Mouse (Mus musculus): ENCODE measurements around the gene Gpkow. TPM values are rescaled to one million over a fixed set of nuclear protein-coding genes. Genes with fewer than 3 reads are reported as not detected.

Gene Gpkow
- polyA plus RNA-seq, 1 experiment = 12.2 TPM

GRCm38 (mm10) chrX:7728215-7728921 is 31.4 kb downstream of the Gpkow start, which contains the start of gene Praf2:
Gene Praf2 (plus strand): TSS chrX:7728439.
- peaks cover 16% of the 10 kb centered on the region for H3K36me3 ChIP-seq (ENCODE audit: control insufficient read depth, insufficient read depth, low read length)
- peak; percentile 69 for DNase-seq
- H3K27ac ChIP-seq (ENCODE audit: control insufficient read depth, insufficient read depth, low read length) = no peak within 1 kb of the TSS
- TF ChIP-seq CTCF (IDR thresholded peaks at IDR 0.05; ENCODE audit: borderline replicate concordance, control insufficient read depth, extremely low read depth, insufficient read depth, low read length, poor library complexity) = no peak
- peak; percentile 46; the same call in 1 of the 2 replicates for TF ChIP-seq POLR2A (IDR thresholded peaks at IDR 0.05; ENCODE audit: control insufficient read depth, extremely low read depth, insufficient read depth, low read length, poor library complexity)
- WGBS = 7% methylated on average over 38 of the region's 42 CpGs
- H3K27me3 ChIP-seq (ENCODE audit: control insufficient read depth, insufficient read depth, low read length) = no peaks in the 10 kb centered on the region
- H3K4me1 ChIP-seq (replicated peaks; ENCODE audit: control insufficient read depth, insufficient read depth, low read length) = 0 out of 2 replicates have a peak, but pooled peaks cover 8% of the 10 kb centered on the region
- H3K4me3 ChIP-seq (ENCODE audit: control insufficient read depth, insufficient read depth, low read length) = peak within 1 kb of the TSS; percentile 60

- DNase-seq = no peak
- Histone ChIP-seq H3K4me1 (replicated peaks; ENCODE audit: control insufficient read depth, insufficient read depth, low read length) (0 out of 2 replicates have a peak, but pooled peaks cover 10% of the 10 kb centered on the region), H3K36me3 (ENCODE audit: control insufficient read depth, insufficient read depth, low read length) (peaks cover 16% of the 10 kb centered on the region), H3K27ac (ENCODE audit: control insufficient read depth, insufficient read depth, low read length) (no peak overlapping the region), H3K4me3 (ENCODE audit: control insufficient read depth, insufficient read depth, low read length) (peak overlapping the region; percentile 60), H3K27me3 (ENCODE audit: control insufficient read depth, insufficient read depth, low read length) (no peaks in the 10 kb centered on the region)
- 34% methylated on average over 4 of the region's 4 CpGs for whole genome bisulfite sequencing
- TF ChIP-seq POLR2A (IDR thresholded peaks at IDR 0.05; ENCODE audit: control insufficient read depth, extremely low read depth, insufficient read depth, low read length, poor library complexity) (no peak), CTCF (IDR thresholded peaks at IDR 0.05; ENCODE audit: borderline replicate concordance, control insufficient read depth, extremely low read depth, insufficient read depth, low read length, poor library complexity) (no peak)
Measured at GRCm38 (mm10) chrX:7728922-7729265, 32.0 kb downstream of the Gpkow start.

DNA sequence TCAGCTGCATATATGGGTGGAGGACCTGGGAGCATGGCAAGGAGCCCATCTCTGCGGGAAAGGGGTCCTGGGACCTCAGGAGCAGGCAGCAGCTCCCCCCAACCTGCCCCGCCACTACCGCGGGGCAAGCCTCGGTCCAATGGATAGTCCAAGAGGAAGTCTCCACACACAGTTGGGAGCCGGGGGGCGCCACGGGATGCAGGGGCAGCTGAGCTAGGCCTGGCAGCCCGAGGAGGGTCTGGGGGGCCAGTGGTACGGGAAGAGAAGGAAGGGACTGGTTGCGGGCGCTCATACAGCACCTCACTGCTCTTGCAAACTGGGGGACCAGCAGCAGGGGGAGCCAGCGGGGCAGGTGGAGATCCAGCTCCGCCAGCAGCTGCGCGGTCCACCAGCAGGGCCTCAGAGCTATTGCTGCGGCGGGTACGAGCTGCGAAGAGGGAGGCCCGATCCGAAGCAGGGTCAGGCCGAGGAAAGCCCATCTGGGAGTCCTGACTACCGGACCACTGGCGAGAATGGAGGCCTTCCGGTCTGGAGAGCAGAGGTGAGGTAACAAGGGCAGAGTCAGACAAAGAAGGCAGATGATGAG is 36.7 kb downstream of the Gpkow start:
- peak; percentile 83 for DNase-seq
- H3K27me3 ChIP-seq (ENCODE audit: control insufficient read depth, insufficient read depth, low read length) = no peaks in the 10 kb centered on the region
- no peaks in the 10 kb centered on the region for H3K36me3 ChIP-seq (ENCODE audit: control insufficient read depth, insufficient read depth, low read length)
- 0 out of 2 replicates have a peak, but pooled peaks cover 8% of the 10 kb centered on the region for H3K4me1 ChIP-seq (replicated peaks; ENCODE audit: control insufficient read depth, insufficient read depth, low read length)
- peak overlapping the region; percentile 37 for H3K4me3 ChIP-seq (ENCODE audit: control insufficient read depth, insufficient read depth, low read length)
- peak; percentile 72; the same call in 1 of the 2 replicates for TF ChIP-seq CTCF (IDR thresholded peaks at IDR 0.05; ENCODE audit: borderline replicate concordance, control insufficient read depth, extremely low read depth, insufficient read depth, low read length, poor library complexity)
- TF ChIP-seq POLR2A (IDR thresholded peaks at IDR 0.05; ENCODE audit: control insufficient read depth, extremely low read depth, insufficient read depth, low read length, poor library complexity) = no peak
- no peak overlapping the region for H3K27ac ChIP-seq (ENCODE audit: control insufficient read depth, insufficient read depth, low read length)
- 29% methylated on average over 25 of the region's 26 CpGs for WGBS

- Histone ChIP-seq H3K4me1 (replicated peaks; ENCODE audit: control insufficient read depth, insufficient read depth, low read length) (no peaks in the 10 kb centered on the region), H3K27ac (ENCODE audit: control insufficient read depth, insufficient read depth, low read length) (no peak overlapping the region), H3K4me3 (ENCODE audit: control insufficient read depth, insufficient read depth, low read length) (no peak overlapping the region), H3K36me3 (ENCODE audit: control insufficient read depth, insufficient read depth, low read length) (no peaks in the 10 kb centered on the region), H3K27me3 (ENCODE audit: control insufficient read depth, insufficient read depth, low read length) (no peaks in the 10 kb centered on the region)
- TF ChIP-seq POLR2A (IDR thresholded peaks at IDR 0.05; ENCODE audit: control insufficient read depth, extremely low read depth, insufficient read depth, low read length, poor library complexity) (no peak), CTCF (IDR thresholded peaks at IDR 0.05; ENCODE audit: borderline replicate concordance, control insufficient read depth, extremely low read depth, insufficient read depth, low read length, poor library complexity) (no peak)
- WGBS = 84% methylated on average over 14 of the region's 14 CpGs
- no peak for DNase-seq
Measured at GRCm38 (mm10) chrX:7739336-7740081, 42.6 kb downstream of the Gpkow start.

GRCm38 (mm10) chrX:7740082-7740819 is 43.3 kb downstream of the Gpkow start:
- DNase-seq = no peak
- TF ChIP-seq POLR2A (IDR thresholded peaks at IDR 0.05; ENCODE audit: control insufficient read depth, extremely low read depth, insufficient read depth, low read length, poor library complexity) = no peak
- no peak for TF ChIP-seq CTCF (IDR thresholded peaks at IDR 0.05; ENCODE audit: borderline replicate concordance, control insufficient read depth, extremely low read depth, insufficient read depth, low read length, poor library complexity)
- H3K4me3 ChIP-seq (ENCODE audit: control insufficient read depth, insufficient read depth, low read length) = no peak overlapping the region
- H3K27me3 ChIP-seq (ENCODE audit: control insufficient read depth, insufficient read depth, low read length) = no peaks in the 10 kb centered on the region
- H3K4me1 ChIP-seq (replicated peaks; ENCODE audit: control insufficient read depth, insufficient read depth, low read length) = no peaks in the 10 kb centered on the region
- H3K27ac ChIP-seq (ENCODE audit: control insufficient read depth, insufficient read depth, low read length) = no peak overlapping the region
- H3K36me3 ChIP-seq (ENCODE audit: control insufficient read depth, insufficient read depth, low read length) = no peaks in the 10 kb centered on the region
- 79% methylated on average over 10 of the region's 10 CpGs for WGBS

- H3K27me3 ChIP-seq (ENCODE audit: control insufficient read depth, insufficient read depth, low read length) = no peaks in the 10 kb centered on the region
- WGBS = 94% methylated on average over 5 of the region's 5 CpGs
- TF ChIP-seq CTCF (IDR thresholded peaks at IDR 0.05; ENCODE audit: borderline replicate concordance, control insufficient read depth, extremely low read depth, insufficient read depth, low read length, poor library complexity) = no peak
- TF ChIP-seq POLR2A (IDR thresholded peaks at IDR 0.05; ENCODE audit: control insufficient read depth, extremely low read depth, insufficient read depth, low read length, poor library complexity) = no peak
- DNase-seq = no peak
- no peaks in the 10 kb centered on the region for H3K36me3 ChIP-seq (ENCODE audit: control insufficient read depth, insufficient read depth, low read length)
- H3K4me3 ChIP-seq (ENCODE audit: control insufficient read depth, insufficient read depth, low read length) = no peak overlapping the region
- no peak overlapping the region for H3K27ac ChIP-seq (ENCODE audit: control insufficient read depth, insufficient read depth, low read length)
- H3K4me1 ChIP-seq (replicated peaks; ENCODE audit: control insufficient read depth, insufficient read depth, low read length) = no peaks in the 10 kb centered on the region
Measured at GRCm38 (mm10) chrX:7741103-7741502, 44.2 kb downstream of the Gpkow start.

Measured in thymus, adult 2 months (tissue).